Mouse (Mus musculus) brown adipose tissue, adult 24 weeks (tissue): ENCODE data around the gene Sp9. TPM values are rescaled to one million over a fixed set of nuclear protein-coding genes. Genes with fewer than 3 reads are reported as not detected.

Source experiments
- H3K27ac ChIP-seq: fragments of 200-500 bp; replicated peaks from 2 replicates; pipeline ENCODE4 v1.5.1; 2012; ENCODE audit warnings: low read depth, mild to moderate bottlenecking, low read length
- H3K4me1 ChIP-seq: fragments of 200-500 bp; 2 replicates; pipeline ENCODE4 v1.6.1; 2012; ENCODE audit warnings: low read length, mixed read lengths; ENCODE audit not compliant: control insufficient read depth, insufficient read depth, insufficient read length
- H3K4me3 ChIP-seq: fragments of 200-500 bp; 2 replicates; pipeline ENCODE4 v1.5.1; 2012; ENCODE audit warnings: low read depth, mild to moderate bottlenecking, low read length, moderate library complexity; ENCODE audit not compliant: insufficient read depth
- polyA plus RNA-seq: library from polyadenylated mRNA; stranded (reverse); fragments of >200 nt; gene quantifications from 2 replicates; pipeline ENCODE4 v1.2.4, GENCODE M21; 2012; ENCODE audit not compliant: missing spikeins, insufficient read depth, insufficient read length

Sp9 gene
- polyA plus RNA-seq, 1 experiment = not detected

DNA sequence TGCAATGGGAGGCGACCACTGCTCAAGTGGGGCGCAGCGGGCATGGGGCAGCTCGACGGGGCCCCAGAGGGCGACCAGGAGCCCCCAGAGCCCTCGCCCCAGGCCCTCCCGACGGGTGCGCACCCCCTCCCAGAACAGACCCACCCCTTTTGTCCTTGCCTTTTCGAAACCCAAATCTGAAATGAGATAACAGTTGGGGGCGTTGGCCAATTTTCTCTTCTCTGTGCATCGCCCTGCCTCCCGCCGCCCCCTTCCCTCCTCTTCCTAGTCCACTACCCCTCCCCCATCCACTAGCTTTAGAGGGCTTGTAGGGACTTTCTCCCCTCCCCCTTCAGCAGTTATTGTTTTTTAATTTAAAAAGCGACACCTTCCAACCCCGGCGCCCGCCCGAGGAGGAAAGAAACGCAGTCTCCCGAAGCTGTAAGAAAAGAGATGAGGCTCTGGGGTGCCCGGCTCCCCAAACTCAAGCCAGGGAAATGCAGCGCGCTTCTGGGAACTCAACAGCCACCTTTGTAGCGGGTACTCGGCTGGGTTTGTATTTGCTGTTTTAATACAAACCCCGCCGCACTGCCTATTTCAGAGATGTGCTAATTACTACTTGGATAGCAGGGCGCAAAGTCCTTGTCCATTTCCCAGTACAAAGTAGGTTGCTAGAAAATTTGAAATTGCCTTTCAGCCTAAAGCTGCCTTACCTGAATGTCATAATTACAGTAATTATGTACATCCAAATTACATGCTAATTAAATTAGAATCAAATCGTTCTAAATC, 7.7 kb downstream of the Sp9 start:
- H3K4me1 ChIP-seq = no peaks in the 10 kb centered on the region
- no peak overlapping the region for H3K27ac ChIP-seq
- H3K4me3 ChIP-seq = no peak overlapping the region

DNA sequence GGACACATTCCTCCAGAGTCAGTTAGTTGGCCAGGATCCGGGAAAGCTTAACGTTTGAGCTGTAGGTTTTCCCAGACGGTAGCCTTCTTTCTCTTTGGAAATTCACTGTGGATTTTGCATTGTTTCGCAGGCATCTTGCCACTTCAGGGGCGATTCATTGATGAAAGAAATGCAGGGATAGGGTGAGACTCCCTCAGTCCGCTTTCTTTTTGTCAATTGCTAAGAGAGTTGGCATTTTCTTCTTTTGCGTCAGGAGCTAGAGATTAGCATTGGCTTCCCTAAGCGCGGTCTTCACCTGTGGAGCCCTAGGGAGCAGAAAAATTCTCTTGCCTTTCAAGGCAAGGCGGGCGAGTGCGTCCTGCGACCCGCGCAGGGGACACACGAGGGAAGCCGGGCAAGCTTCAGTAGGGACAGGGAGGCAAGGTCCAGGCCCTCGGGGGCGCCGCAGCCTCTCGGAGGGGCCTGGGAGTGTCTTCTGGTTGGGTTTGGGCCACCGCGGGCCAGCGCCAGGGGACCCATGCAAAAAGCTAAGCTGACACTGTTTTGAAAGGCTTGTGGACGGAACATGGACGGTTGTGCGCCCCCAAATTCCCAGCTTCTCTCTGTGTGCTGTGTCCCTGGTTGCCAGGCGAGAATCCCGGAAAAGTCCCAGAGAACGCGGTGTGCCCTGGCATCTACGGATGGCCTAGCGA, 8.8 kb downstream of the Sp9 start:
- Histone ChIP-seq H3K4me1 (no peaks in the 10 kb centered on the region), H3K4me3 (no peak overlapping the region), H3K27ac (no peak overlapping the region)

- H3K4me1 ChIP-seq = no peaks in the 10 kb centered on the region
- H3K4me3 ChIP-seq = no peak overlapping the region
- no peak overlapping the region for H3K27ac ChIP-seq
Observed at GRCm38 (mm10) chr2:73281048-73281661, 9.4 kb downstream of the Sp9 start.

- Histone ChIP-seq H3K4me3 (no peak overlapping the region), H3K27ac (no peak overlapping the region), H3K4me1 (no peaks in the 10 kb centered on the region)
Observed at GRCm38 (mm10) chr2:73281707-73282106, 10.0 kb downstream of the Sp9 start.

DNA sequence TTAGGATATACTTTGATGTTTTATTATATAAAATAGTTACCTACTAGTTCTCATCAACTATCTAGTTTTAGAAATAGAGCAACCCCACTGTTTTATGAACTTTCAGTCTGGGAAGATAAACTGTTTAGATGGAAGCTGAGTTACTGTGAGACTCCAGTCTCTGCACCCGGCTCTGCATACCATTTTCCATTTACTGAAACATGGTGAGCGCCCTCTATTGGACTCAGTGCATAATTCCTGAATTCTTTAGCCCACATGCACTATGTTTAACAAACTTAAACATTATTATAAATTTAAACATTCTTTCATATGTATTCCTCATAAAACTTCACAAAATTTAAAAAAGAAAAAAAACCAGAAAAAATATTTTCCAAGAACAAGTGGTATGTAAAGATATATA, 13.9 kb downstream of the Sp9 start:
- no peak overlapping the region for H3K27ac ChIP-seq
- H3K4me1 ChIP-seq = no peaks in the 10 kb centered on the region
- H3K4me3 ChIP-seq = no peak overlapping the region

DNA sequence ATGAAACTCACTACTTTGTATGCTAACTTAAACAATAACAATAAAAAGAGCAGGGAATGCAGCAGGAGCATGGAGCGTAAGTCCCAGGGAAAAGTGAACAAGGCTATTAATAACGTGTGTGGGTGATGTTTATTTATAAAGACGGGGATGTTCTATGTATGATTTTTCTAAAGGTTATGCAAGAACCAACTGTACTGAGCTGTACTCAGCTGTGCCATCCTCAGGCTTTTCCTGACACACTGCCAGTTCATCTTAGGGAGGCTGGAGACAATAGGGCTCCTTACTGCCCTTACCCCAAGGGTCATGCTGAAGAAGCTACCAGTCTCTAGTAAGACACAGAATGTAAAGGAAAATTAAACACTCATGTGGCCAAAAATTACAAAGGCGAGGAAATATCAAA, 19.4 kb downstream of the Sp9 start:
- H3K27ac ChIP-seq = no peak overlapping the region
- no peaks in the 10 kb centered on the region for H3K4me1 ChIP-seq
- no peak overlapping the region for H3K4me3 ChIP-seq

DNA sequence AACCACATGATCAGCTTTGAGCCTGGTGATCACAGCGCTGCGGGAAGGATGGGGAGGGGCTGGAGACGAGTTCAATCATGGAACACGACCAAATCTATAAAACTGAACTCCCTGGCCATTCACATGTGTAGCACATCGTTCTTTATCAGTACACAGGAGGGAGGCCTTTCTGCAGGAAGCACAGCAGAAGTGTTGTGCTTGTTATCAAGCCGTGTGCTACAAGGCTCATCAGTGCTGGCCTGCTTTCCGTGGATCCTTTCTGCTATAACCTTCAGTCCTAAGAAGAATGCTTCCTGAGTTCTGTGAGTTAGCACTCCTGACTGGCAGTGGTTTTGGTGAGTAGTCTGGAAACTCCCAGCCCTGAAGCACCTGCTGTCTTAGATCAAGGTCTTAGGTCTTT, 23.3 kb downstream of the Sp9 start:
- no peak overlapping the region for H3K27ac ChIP-seq
- H3K4me3 ChIP-seq = no peak overlapping the region
- no peaks in the 10 kb centered on the region for H3K4me1 ChIP-seq

DNA sequence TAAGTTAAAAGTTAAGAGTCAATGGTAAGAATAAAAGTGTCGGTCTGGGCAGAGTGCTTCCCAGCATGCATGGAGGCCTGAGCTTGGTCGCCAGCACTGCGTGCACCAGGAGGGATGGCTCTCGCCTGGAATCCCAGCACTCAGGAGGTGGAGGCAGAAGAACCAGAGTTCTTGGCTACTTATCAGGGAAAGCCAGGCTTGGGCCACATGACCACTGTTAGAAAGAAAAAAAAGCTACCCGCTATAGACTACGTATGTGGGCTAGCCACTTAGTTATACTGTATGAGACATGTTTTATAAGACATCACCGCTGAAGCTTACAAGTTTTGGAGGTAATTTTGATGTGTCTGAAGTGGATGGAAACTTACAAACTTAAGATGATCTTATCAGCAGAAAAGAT, 26.4 kb downstream of the Sp9 start:
- no peak overlapping the region for H3K4me3 ChIP-seq
- no peaks in the 10 kb centered on the region for H3K4me1 ChIP-seq
- no peak overlapping the region for H3K27ac ChIP-seq

DNA sequence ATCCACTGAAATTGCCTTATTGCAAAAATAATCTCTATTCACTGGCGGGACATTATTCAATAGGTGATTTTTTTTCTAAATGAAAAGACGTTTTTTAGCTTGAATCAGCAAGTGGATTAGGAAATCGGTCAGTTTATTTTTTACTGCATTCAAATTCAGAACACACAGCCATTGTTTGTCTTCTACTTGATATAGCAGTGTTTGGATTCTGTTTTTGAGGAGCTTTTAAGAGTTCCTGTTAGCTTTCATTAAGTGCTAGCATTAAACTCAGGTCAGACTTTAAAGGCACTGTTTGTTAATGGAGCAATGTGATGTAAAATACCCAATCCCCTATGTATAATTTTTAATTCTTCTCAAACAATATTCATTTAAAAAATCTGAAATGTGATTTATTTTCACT, 27.1 kb downstream of the Sp9 start:
- no peaks in the 10 kb centered on the region for H3K4me1 ChIP-seq
- H3K4me3 ChIP-seq = no peak overlapping the region
- no peak overlapping the region for H3K27ac ChIP-seq

DNA sequence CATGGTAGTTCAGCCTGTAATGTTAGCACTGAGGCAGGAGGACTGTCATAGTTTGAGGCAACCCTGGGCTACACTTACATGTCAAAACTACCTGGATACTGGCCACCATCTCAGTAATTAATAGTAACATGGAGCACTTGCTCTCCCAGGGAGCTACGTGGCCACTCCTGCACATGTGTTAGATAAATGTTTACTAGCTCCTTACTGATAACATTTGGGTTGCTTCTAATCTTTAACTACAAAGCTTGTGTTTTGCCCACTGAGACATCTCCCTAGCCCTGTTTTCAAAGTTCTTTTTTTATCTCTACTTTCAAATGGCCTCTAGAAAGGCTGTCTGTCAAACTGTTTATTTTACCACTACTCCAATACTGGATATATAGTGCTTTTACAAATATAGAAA, 30.3 kb downstream of the Sp9 start:
- Histone ChIP-seq H3K27ac (no peak overlapping the region), H3K4me3 (no peak overlapping the region), H3K4me1 (no peaks in the 10 kb centered on the region)

GRCm38 (mm10) chr2:73302722-73303121, 31.0 kb downstream of the Sp9 start:
- Histone ChIP-seq H3K27ac (no peak overlapping the region), H3K4me1 (no peaks in the 10 kb centered on the region), H3K4me3 (no peak overlapping the region)

DNA sequence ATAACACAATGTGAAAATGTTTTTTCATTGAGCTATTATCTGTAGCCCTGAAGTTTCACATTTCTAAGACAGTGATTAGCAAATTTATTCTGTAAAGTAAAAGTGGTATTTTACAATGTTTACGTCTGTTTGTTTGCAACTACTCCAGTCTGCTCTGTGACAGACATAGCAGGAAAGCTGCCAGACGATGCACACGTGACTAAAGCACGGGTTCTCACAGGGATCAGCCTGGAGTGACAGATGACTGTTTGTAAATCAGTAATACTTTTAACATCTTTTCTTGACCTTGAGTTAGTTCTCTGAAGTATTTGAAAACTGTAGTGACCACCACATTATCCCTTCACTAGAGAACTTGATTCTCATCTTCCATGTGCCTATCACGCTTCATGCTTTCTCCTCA, 32.8 kb downstream of the Sp9 start:
- no peak overlapping the region for H3K27ac ChIP-seq
- H3K4me3 ChIP-seq = no peak overlapping the region
- no peaks in the 10 kb centered on the region for H3K4me1 ChIP-seq

DNA sequence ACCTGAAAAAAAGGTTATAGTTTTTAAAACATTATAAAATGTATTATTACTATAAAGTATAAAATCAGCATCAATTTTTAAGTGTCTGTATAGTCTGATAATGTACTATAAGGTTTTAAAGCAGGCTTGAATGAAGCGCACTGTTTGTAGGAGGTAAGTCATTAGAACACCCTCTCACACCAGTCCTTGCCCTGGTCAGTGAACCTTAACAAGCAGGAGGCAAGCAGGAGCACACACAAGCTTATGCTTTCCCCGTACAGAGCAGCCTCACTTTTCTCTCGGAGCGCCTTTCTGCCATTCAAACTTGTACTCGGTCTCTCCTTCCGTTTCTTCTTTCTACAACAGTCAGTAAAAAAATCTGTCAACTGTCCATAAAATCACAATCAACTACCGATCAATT, 34.3 kb downstream of the Sp9 start:
- Histone ChIP-seq H3K4me1 (no peaks in the 10 kb centered on the region), H3K27ac (no peak overlapping the region), H3K4me3 (no peak overlapping the region)

GRCm38 (mm10) chr2:73312152-73313116, 40.7 kb downstream of the Sp9 start, which contains the start of the genes Scrn3 and Cir1:
Gene Scrn3, plus strand, starts transcription at chr2:73312601.
Gene Cir1, minus strand, starts transcription at chr2:73312701.
- H3K4me1 ChIP-seq = no peaks in the 10 kb centered on the region
- H3K4me3 ChIP-seq = peak within 1 kb of the TSS; percentile 74

GRCm38 (mm10) chr2:73313117-73313501, 41.4 kb downstream of the Sp9 start:
- H3K4me3 ChIP-seq = peak overlapping the region; percentile 74
- peak overlapping the region; percentile 64 for H3K27ac ChIP-seq
- H3K4me1 ChIP-seq = no peaks in the 10 kb centered on the region

More at GRCm38 (mm10) chr2:73312152-73313116, 40.7 kb downstream of the Sp9 start, which contains the start of the genes Scrn3 and Cir1:
- H3K27ac ChIP-seq = peak within 1 kb of the TSS; percentile 64
